Mouse (Mus musculus) urinary bladder, postnatal 25 days (tissue): ENCODE data around the gene Abca3.

Experiments used
- DNase-seq: peaks from one replicate; pipeline ENCODE4 v3.0.0; 2022; ENCODE audit warnings: low spot score

Abca3 gene

GRCm38 (mm10) chr17:24351760-24352357, at the start of gene Abca3:
TSS of gene Abca3 (plus strand) at chr17:24351950.
- DNase-seq: peak; percentile 95

DNA sequence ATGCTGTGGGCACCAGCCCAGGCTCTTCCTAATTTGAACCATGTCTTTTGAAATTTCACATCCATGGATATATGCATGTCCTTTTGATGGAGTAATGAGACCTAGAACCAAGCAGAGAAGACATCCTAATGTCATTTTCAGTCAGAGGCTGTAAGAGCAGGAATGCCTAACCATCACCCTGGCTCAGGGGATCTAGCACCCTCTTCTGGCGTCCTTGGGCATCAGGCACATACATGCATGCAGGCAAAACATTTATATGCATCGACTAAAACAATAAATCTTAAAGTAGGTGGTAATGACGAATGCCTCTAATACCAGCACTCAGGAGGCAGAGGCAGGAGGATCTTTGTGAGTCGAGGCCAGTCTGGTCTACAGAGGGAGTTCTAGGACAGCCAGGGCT, 44.2 kb upstream of the Abca3 start:
- DNase-seq: peak; percentile 13

- DNase-seq: no peak
Observed at GRCm38 (mm10) chr17:24320826-24321225, 30.9 kb upstream of the Abca3 start.

GRCm38 (mm10) chr17:24325051-24325450, 26.7 kb upstream of the Abca3 start:
- DNase-seq: no peak

DNA sequence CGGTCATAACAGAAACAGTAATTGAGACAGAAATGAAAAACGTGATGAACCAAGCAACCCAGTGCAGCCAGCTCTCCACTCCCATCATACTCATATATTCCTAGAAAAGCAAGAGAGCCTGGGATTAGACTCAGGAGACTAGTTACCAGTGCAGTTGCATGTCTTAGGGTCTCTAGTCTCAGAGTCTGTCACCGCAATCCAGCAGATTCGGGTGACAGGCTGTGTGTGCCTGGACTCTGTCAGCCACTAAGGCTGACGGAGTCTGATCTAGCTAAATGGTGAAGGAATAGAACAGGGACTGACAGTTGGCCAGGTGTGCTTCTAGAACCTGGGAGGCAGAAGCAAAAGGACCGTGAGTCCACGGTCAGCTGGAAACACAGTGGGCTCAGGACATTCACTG, 24.1 kb upstream of the Abca3 start:
- DNase-seq: no peak

DNA sequence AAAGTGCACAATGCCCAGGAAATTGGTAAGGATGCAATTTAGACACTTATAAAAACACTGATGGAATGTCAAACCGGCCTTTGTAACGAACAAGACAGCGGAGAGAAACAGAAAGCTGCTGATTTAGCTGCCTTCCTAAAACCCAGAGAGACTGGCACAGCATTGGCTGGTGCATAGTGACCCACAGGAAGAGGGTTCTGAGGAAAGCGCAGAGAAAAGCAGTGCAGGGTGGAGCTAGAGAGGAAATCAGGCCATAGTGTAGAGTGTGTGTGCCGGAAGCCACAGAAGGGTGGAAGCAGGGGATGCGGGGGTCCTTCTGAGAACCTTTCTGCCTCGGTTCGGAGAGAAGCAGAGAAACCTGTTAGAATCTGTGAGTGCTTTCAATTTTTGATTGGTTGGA, 7.1 kb upstream of the Abca3 start:
- no peak for DNase-seq

- no peak for DNase-seq
Observed at GRCm38 (mm10) chr17:24346831-24347230, 4.9 kb upstream of the Abca3 start.

GRCm38 (mm10) chr17:24349176-24349575, 2.6 kb upstream of the Abca3 start:
- DNase-seq: no peak

DNA sequence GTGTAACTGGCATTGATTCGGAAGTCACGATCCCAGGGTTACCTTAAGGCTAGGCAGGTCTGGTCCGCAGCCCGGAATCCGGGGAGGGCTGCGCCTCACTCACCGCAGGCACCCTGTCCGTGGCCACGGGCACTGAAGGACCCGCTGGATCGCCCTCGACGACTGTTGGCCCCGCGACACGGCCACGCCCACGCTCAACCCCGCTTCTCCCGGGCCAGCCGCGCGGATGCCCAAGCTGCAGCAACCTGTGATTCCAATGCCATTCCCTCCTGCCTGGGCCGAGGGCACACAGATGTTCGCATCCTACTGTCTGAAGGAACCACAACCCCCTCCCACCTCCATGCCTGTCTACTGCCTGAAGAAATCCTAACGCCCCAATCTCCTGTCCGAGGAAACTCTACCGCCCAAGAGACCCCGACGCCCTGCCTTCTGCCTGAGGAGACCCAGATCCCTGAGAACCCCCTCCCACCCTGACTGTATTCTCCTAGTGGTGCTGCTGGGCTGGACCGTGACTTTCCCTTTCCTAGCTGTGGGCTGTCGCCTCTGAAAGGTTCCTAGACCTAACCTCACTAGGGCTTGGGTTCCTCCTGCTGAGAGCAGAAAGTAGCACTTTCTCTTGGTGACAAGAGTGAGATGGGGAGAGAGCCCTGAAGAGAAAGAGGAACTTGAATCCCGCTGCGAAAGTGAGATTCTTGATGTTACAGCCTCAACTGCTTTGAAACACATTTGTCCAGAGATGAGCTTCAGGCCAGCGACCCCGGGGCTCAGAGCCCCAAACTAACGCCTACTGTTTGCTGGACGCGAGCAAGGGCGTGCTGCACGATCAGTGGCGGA, 607 bp upstream of the Abca3 start, which contains the start of gene Abca17:
Gene Abca17, minus strand, starts transcription at position 143 of the 834 bp plus-strand sequence.
- no peak for DNase-seq

- DNase-seq: no peak
Observed at GRCm38 (mm10) chr17:24352370-24353194, 832 bp downstream of the Abca3 start.

DNA sequence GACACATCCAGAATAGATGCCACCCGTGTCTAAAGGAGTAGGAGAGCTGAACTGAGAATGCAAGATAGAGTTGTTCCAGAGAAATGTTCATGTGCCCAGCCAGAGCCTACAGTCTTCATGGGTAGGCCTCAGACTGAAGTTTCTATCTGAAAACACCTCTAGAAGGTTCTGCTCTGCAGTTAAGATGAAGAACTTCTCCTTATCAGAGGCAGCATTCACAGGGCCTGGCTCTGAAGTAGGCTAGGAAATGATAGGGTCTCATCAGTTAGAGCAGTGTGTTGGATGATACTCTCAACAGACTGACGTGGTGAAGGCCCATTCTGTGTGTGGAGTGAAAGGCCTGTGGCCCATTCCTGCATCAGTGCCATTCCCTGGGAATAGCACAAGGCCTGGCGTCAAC, 2.2 kb downstream of the Abca3 start:
- DNase-seq: no peak

DNA sequence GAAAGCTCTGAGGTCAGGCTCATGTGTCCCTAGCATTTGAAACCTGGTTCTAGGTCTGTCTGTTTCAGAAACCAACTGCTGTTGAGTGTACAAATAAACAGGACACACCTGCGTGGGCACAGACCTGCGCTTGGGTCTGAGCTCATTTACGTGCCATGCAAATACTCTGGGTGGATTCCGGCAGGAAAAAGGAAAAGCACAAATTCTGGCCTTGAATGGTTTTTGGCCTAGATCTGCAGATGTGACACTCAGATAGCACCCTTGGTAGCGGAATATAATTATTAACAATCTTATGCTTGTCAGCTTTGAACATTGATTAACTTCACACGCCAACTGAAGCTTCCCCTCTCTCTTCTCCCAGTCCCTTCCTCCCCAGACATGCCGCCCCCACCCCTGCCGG, 3.5 kb downstream of the Abca3 start:
- no peak for DNase-seq

DNA sequence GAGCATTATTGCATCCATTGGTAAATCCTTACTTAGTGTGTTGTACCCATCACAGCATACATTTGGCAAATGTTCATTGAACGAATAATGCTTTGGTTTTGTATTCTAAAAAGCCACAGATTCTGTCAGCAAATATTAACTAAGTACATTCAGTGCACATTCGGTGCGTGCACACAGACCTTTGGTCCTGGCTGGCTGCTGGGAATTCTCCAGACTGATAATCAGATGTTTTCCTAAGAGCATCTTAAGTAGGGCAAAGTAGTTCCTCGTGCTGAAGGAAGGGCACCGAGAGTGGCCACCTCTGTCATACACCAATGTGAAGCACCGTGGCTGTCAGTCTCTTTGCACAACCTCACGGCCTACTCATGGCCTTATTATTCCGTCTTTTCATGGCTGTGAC, 7.3 kb downstream of the Abca3 start:
- DNase-seq: no peak

DNA sequence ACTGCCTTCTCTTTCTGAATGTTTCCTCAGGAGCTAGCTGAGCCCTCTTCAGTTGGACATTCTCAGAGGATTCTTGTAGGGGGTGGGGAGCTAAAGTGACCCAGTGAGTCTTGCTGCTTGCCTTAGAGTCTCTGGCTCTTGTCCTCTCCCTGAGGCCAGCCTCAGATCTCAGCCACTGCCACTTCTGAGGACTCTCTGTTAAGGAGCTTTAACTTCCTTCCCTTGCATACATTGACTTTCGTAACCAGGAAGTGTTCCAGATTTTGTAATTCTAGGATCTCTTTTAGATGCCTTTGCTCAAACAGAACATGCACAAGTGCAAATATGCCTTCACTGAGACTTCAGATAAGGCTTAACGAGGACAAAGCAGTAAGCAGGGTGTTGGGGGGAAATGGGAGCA, 8.2 kb downstream of the Abca3 start:
- DNase-seq: no peak

- no peak for DNase-seq
Observed at GRCm38 (mm10) chr17:24360841-24361240, 9.1 kb downstream of the Abca3 start.

DNA sequence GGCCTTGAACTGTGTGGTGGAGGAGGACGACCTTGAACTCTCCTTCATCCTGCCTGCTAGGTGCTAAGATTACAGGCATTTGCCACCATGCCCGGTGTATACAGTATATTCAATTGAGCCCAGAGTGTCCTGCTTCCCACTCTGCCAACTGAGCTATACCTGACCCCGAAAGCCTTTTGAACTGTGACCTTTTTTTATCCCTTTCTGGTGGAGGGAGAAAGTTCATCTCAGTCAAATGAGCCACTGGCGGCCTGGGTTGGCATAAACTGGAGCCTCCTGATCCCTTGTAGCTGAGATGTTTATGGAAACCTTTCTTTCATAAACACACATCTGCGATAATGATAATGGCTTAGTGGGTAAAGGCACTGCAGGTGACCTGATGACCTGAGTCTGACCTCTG, 9.5 kb downstream of the Abca3 start:
- DNase-seq: no peak

DNA sequence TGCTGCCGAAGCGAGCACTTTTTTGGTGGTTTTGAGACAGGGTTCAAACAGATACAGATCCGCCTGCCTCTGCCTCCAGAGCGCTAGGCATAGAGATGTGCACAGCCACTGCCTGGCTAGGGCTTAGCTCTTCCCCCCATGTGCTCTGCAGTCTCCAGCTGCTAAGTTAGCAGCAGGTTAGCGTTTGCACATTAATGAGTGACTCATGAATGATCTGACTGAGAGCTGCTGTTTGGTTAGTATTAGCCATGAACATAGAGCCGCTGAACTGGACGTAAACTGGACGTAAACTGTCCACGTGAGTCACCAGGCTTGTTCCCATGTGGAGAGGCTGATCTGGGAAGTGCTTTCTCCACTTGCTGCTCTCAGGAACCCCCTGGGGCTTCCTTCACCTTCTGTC, 10.8 kb downstream of the Abca3 start:
- DNase-seq: no peak

GRCm38 (mm10) chr17:24364461-24364860, 12.7 kb downstream of the Abca3 start:
- no peak for DNase-seq

DNA sequence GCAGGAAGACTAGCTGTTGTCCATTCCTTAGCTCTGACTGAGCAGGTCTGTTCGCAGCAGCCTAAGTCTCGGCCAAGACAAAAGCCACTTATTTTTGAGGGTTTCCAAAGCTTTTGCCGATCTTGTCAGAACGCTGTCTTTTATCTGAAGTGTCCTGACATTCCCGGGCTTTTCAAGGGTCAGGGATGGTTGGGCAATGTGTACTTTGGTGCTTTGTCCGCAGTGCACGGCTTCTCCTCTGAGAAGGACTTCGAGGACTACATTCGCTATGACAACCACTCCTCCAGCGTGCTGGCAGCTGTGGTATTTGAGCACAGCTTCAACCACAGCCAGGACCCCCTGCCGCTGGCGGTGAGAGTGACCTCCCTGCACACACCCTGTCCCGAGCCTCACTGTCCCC, 14.1 kb downstream of the Abca3 start:
- no peak for DNase-seq

GRCm38 (mm10) chr17:24375094-24375712, 23.5 kb downstream of the Abca3 start:
- DNase-seq: no peak

GRCm38 (mm10) chr17:24375886-24376285, 24.1 kb downstream of the Abca3 start:
- DNase-seq: no peak

GRCm38 (mm10) chr17:24378496-24378895, 26.7 kb downstream of the Abca3 start:
- DNase-seq: no peak
